Mouse (Mus musculus) layer of hippocampus, adult 18-20 months (tissue): Measurements from ENCODE around the gene Cfap45. TPM values are rescaled to one million over a fixed set of nuclear protein-coding genes. Genes with fewer than 3 reads are reported as not detected.
A peak's percentile ranks its signal among the peaks of the same experiment; 100 is the strongest.

ENCODE experiments used
- DNase-seq, 2 experiments: peaks; one replicate each; pipeline ENCODE4 v3.0.0; 2022; ENCODE audit warnings: low spot score in 2 of 2
- total RNA-seq, 2 experiments: library from RNA; stranded (reverse); gene quantifications; 2 replicates each; pipeline ENCODE4 v1.2.3; 2021

Cfap45 gene
- total RNA-seq, 2 experiments from 2014 or later, result 3.4 to 4.0 TPM

DNA sequence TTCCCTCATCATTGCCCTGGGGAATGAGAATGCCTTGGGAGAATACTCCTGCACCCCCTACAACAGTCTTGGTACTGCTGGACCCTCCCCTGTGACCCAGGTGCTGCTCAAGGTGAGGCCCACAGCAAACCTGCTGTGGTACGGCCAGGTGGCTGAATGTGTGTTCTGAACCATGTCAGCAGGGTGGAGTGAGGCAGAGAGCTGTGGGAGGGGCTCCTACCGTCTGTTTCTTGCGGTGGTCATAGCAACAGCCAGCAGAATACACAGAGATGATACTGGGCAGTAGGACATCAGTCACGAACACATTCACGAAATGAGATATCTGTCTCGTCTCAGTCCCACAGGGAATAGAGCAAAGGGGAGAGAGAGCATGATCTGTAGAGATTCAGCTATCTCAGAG is 27.1 kb upstream of the Cfap45 start:
- DNase-seq, result no peak

- DNase-seq, result no peak
Observed at GRCm38 (mm10) chr1:172496030-172496429, 24.6 kb upstream of the Cfap45 start.

- DNase-seq, result no peak
Observed at GRCm38 (mm10) chr1:172497428-172497827, 23.2 kb upstream of the Cfap45 start.

DNA sequence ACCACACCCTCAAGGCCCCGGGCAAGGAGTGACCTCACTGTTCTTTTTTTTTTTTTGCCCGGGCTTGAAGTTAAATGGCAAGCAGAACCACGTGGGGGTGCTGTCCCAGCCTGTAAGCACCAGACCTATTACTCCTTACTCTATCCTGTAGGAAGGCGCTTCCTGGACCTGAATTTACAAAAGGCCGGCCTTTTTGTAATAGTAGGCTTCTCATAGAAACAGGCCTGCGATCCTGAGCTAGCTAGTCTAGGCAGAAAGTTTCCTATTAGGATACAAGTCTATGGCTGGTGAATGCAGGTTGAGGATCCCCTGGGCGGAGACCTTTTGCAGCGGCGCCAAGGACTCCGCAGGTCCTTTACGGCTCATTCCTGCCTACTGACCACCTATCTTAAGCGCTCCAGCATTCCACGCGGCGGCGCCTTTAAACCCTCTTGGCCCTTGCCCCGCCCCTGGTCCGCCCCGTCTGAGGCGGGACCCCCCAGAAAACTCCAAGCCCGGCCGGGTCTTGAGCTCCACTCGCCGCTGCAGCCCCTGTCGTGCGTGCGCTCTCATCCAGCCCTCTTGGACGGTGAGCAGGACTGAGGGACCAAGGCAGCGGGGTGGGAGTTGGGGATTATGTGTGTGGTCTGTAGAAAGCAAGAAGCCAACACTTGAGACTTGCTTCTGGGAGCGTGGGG is 20.7 kb upstream of the Cfap45 start, which contains the start of gene Tagln2:
Tagln2 (plus strand) TSS at position 283 of the 677 bp plus-strand sequence.
- no peak for DNase-seq

GRCm38 (mm10) chr1:172500451-172501370 is 19.9 kb upstream of the Cfap45 start:
- no peak for DNase-seq

GRCm38 (mm10) chr1:172501371-172502144 is 19.0 kb upstream of the Cfap45 start:
- peak in 1 of 2 experiments; percentile 39 for DNase-seq

DNA sequence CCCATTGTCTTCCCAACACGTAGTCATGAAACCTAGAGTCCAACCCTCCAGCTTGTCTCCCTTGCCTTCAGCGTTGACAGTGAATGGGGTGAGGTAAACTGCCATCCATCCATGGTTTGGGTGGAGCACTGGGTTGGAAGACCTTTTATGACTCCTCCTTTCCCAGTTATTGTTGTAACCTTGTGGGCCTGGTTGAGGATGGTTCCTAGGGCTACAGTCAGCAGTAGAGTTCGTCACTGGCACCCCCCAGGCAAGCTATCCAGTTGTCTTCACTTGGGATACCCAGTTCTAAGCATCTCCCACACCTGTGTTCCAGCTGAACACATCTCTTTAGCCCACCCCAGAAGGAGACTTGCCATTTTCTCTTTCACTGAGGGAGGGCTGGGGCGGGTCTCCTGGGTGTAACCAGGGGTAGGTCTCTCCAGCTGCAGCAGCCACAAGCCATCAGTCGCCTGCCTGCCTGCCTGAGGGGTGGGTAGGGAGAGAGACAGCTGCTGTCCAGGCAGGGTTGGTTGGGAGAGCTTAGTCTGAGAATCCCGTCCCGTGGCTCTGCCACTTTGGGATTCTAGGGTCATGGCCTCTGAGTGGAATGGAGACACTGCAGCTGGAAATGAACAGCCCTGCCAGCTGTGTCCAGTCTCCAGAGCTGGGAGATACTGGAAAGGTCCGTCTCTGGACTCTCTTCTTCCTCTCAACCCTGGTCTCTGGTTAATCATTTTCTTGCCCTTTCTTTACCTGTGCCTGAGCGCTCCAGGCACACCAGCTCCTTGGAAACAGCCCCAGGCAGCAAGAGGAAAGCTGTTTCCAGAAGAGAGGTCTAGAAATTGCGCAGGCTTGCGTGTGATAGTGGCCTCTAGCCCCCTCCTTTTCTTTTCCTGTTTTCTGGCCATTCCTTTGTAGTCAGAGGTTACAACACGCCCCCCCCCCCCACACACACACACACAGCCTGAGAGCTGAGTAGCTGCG is 18.2 kb upstream of the Cfap45 start:
- DNase-seq, result no peak

- DNase-seq, result no peak
Observed at GRCm38 (mm10) chr1:172503111-172503997, 17.2 kb upstream of the Cfap45 start.

DNA sequence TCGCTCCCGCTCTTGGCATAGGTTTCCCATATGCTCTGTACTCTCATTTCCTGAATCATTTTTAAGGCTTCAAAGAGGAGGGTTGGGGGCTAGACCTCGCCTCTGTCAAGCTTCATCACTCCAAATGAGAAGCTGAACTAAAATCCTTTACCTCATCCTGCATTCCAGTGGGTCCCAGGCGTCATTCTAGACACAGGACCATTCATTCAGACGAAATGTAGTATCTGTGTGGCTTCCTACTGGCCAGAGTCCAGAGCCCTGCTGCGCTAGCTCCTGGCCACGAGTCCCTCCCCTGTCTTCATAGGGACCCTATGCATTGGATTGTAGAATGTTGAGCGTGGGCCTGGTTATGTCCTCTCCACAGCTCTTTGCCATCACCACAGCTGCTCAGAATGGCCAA is 15.8 kb upstream of the Cfap45 start:
- DNase-seq, result no peak

DNA sequence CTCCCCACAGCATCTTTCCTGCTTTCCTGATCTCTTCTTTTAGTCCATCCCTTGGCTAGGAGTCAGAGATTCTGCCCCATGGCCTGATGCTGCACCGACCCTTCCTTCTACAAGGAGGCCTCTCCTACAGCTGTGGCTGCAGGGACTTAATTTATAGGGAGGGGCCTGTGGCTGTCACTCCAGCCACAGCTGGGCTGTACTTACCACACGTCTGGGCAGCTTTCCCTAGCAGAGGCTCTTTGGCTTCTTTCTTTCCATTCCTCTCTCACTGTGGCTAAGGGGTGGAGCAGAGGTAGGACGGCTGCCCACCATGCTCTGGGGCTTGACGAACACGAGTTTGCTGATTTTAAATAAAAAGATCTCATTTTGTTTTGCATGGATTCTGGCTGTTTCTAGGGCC is 13.6 kb upstream of the Cfap45 start:
- DNase-seq, result no peak

GRCm38 (mm10) chr1:172507701-172508100 is 12.9 kb upstream of the Cfap45 start:
- DNase-seq, result no peak

- no peak for DNase-seq
Observed at GRCm38 (mm10) chr1:172508172-172508571, 12.4 kb upstream of the Cfap45 start.

DNA sequence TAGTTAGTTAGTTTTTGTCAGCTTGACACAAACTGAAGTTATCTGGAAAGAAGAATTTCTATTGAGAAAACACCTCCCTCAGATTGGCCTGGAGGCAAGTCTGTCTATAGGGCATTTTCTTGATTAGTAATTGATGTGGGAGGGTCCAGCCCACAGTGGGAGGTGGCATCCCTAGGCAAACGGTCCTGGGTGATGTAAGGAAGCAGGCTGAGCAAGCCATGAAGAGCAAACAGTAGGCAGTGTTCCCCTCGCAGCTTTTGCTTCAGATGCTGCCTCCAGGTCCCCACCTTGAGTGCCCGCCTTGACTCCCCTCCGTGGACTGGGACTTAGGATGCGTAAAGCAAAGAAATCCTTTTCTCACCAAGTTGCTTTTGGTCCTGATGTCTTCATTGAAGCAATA is 11.4 kb upstream of the Cfap45 start:
- DNase-seq, result no peak

DNA sequence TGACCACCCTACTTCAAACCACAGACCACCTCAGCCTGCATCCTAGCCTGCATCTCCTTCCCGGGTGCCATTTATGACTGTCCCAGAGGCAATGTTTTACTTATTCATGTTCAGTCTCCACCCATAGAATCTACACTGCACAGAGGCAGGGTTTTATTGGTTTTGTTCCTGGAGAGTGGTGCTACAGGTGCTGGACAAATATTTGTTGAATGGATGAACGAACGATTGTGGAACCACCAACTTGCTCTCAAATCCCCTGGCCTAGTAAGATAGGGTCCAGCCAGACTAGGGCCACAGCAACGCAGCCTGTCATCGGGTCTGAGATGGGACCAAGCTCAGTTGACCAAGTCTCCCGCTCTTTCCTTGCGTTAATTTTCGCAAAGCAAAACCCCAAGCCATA is 10.6 kb upstream of the Cfap45 start:
- DNase-seq, result no peak

- DNase-seq, result no peak
Observed at GRCm38 (mm10) chr1:172510421-172510972, 10.1 kb upstream of the Cfap45 start.

GRCm38 (mm10) chr1:172512962-172513361 is 7.6 kb upstream of the Cfap45 start:
- DNase-seq, result no peak

GRCm38 (mm10) chr1:172513525-172514212 is 6.9 kb upstream of the Cfap45 start:
- DNase-seq, result peak in 1 of 2 experiments; percentile 37

- no peak for DNase-seq
Observed at GRCm38 (mm10) chr1:172514213-172514529, 6.4 kb upstream of the Cfap45 start.
